Mouse (Mus musculus): ENCODE measurements at regions not wholly inside any gene's neighbourhood (a gene's known extent, or its start where the extent isn't known, plus 50 kb on each side); places are given as distances from the start of the nearest gene placed in this dataset.
"Not testable (repeated sequence)": the region's sequence is repeated elsewhere in the genome, so short reads cannot be mapped to it uniquely, and the experiment has no call there.

- no peak overlapping the region for H3K4me2 ChIP-seq
- no peak overlapping the region for H3K9ac ChIP-seq
- no peaks in the 10 kb centered on the region for H3K9me3 ChIP-seq (replicated peaks)
- no peak for ATAC-seq
- H3K4me1 ChIP-seq: no peaks in the 10 kb centered on the region
- H3K4me3 ChIP-seq: no peak overlapping the region
- no peaks in the 10 kb centered on the region for H3K27me3 ChIP-seq
- 77% methylated on average over 1 of the region's 2 CpGs for WGBS
- H3K27ac ChIP-seq: no peak overlapping the region
- no peaks in the 10 kb centered on the region for H3K36me3 ChIP-seq (ENCODE audit: poor library complexity, severe bottlenecking)
These were observed 600.4 kb downstream of the Crisp4 start for GRCm38 (mm10) chr1:17545311-17545710.

GRCm38 (mm10) chr1:17538160-17538559 is 607.5 kb downstream of the Crisp4 start:
- H3K36me3 ChIP-seq (ENCODE audit: poor library complexity, severe bottlenecking): no peaks in the 10 kb centered on the region
- H3K4me1 ChIP-seq: no peaks in the 10 kb centered on the region
- ATAC-seq: no peak
- H3K27me3 ChIP-seq: no peaks in the 10 kb centered on the region
- H3K4me3 ChIP-seq: no peak overlapping the region
- H3K9ac ChIP-seq: no peak overlapping the region
- H3K9me3 ChIP-seq (replicated peaks): no peaks in the 10 kb centered on the region
- no peak overlapping the region for H3K27ac ChIP-seq
- no peak overlapping the region for H3K4me2 ChIP-seq

GRCm38 (mm10) chr1:17531291-17531690 is 614.4 kb downstream of the Crisp4 start:
- not testable (repeated sequence) for H3K27me3 ChIP-seq; H3K27ac ChIP-seq; H3K9me3 ChIP-seq (replicated peaks); H3K4me3 ChIP-seq; ATAC-seq; H3K9ac ChIP-seq; H3K4me1 ChIP-seq; H3K36me3 ChIP-seq (ENCODE audit: poor library complexity, severe bottlenecking); H3K4me2 ChIP-seq

- Histone ChIP-seq H3K9me3 (replicated peaks) (no peaks in the 10 kb centered on the region), H3K27me3 (no peaks in the 10 kb centered on the region)
- 85% methylated on average over 2 of the region's 2 CpGs for WGBS
These were observed 625.6 kb downstream of the Crisp4 start for GRCm38 (mm10) chr1:17520118-17520517.

GRCm38 (mm10) chr1:17506125-17507112 is 639.3 kb downstream of the Crisp4 start:
- no peak for ATAC-seq
- WGBS: 89% methylated on average over 6 of the region's 6 CpGs

More at GRCm38 (mm10) chr1:17520118-17520517, 625.6 kb downstream of the Crisp4 start:
- H3K4me1 ChIP-seq: no peaks in the 10 kb centered on the region
- no peak for ATAC-seq
- no peak overlapping the region for H3K4me2 ChIP-seq
- H3K9ac ChIP-seq: no peak overlapping the region
- H3K27ac ChIP-seq: no peak overlapping the region
- H3K4me3 ChIP-seq: no peak overlapping the region
- no peaks in the 10 kb centered on the region for H3K36me3 ChIP-seq (ENCODE audit: poor library complexity, severe bottlenecking)

GRCm38 (mm10) chr1:17493596-17493995 is 652.1 kb downstream of the Crisp4 start:
- Histone ChIP-seq H3K9ac (no peak overlapping the region), H3K27ac (no peak overlapping the region), H3K4me3 (no peak overlapping the region), H3K4me1 (no peaks in the 10 kb centered on the region), H3K27me3 (no peaks in the 10 kb centered on the region), H3K36me3 (ENCODE audit: poor library complexity, severe bottlenecking) (no peaks in the 10 kb centered on the region), H3K9me3 (replicated peaks) (no peaks in the 10 kb centered on the region), H3K4me2 (no peak overlapping the region)
- WGBS: 88% methylated on average over 3 of the region's 3 CpGs
- ATAC-seq: no peak

More at GRCm38 (mm10) chr1:17506125-17507112, 639.3 kb downstream of the Crisp4 start:
- Histone ChIP-seq H3K4me2 (no peak overlapping the region), H3K27ac (no peak overlapping the region), H3K27me3 (no peaks in the 10 kb centered on the region), H3K9ac (no peak overlapping the region), H3K9me3 (replicated peaks) (no peaks in the 10 kb centered on the region), H3K4me3 (no peak overlapping the region), H3K36me3 (ENCODE audit: poor library complexity, severe bottlenecking) (no peaks in the 10 kb centered on the region), H3K4me1 (no peaks in the 10 kb centered on the region)

- not testable (repeated sequence) for H3K9me3 ChIP-seq (replicated peaks); H3K9ac ChIP-seq; H3K4me2 ChIP-seq; H3K4me1 ChIP-seq; H3K36me3 ChIP-seq (ENCODE audit: poor library complexity, severe bottlenecking); H3K27ac ChIP-seq; H3K4me3 ChIP-seq; ATAC-seq; H3K27me3 ChIP-seq
These were observed 655.9 kb downstream of the Crisp4 start for GRCm38 (mm10) chr1:17489854-17490202.

GRCm38 (mm10) chr1:17489192-17489853 is 656.4 kb downstream of the Crisp4 start:
- H3K27ac ChIP-seq; H3K27me3 ChIP-seq; H3K4me3 ChIP-seq; H3K4me2 ChIP-seq; ATAC-seq; H3K36me3 ChIP-seq (ENCODE audit: poor library complexity, severe bottlenecking); H3K9ac ChIP-seq; H3K9me3 ChIP-seq (replicated peaks); H3K4me1 ChIP-seq: not testable (repeated sequence)
- WGBS: 61% methylated on average over 6 of the region's 6 CpGs

- H3K36me3 ChIP-seq (ENCODE audit: poor library complexity, severe bottlenecking): no peaks in the 10 kb centered on the region
- H3K27ac ChIP-seq: no peak overlapping the region
- H3K4me2 ChIP-seq: no peak overlapping the region
- no peak overlapping the region for H3K4me3 ChIP-seq
- H3K27me3 ChIP-seq: no peaks in the 10 kb centered on the region
- 77% methylated on average over 2 of the region's 2 CpGs for WGBS
- no peaks in the 10 kb centered on the region for H3K4me1 ChIP-seq
- no peak for ATAC-seq
- H3K9ac ChIP-seq: no peak overlapping the region
- no peaks in the 10 kb centered on the region for H3K9me3 ChIP-seq (replicated peaks)
These were observed 694.4 kb downstream of the Crisp4 start for GRCm38 (mm10) chr1:17451204-17451866.

- Histone ChIP-seq H3K9ac (no peak overlapping the region), H3K27ac (no peak overlapping the region), H3K36me3 (ENCODE audit: poor library complexity, severe bottlenecking) (no peaks in the 10 kb centered on the region), H3K4me1 (no peaks in the 10 kb centered on the region), H3K27me3 (no peaks in the 10 kb centered on the region), H3K4me3 (no peak overlapping the region), H3K4me2 (no peak overlapping the region), H3K9me3 (replicated peaks) (no peaks in the 10 kb centered on the region)
- WGBS: 73% methylated on average over 1 of the region's 1 CpGs
- no peak for ATAC-seq
These were observed 695.0 kb downstream of the Crisp4 start for GRCm38 (mm10) chr1:17450715-17451114.

- no peak for ATAC-seq
- no peaks in the 10 kb centered on the region for H3K36me3 ChIP-seq (ENCODE audit: poor library complexity, severe bottlenecking)
- H3K9me3 ChIP-seq (replicated peaks): no peaks in the 10 kb centered on the region
- no peak overlapping the region for H3K4me3 ChIP-seq
- no peaks in the 10 kb centered on the region for H3K27me3 ChIP-seq
- no peak overlapping the region for H3K9ac ChIP-seq
- no peak overlapping the region for H3K4me2 ChIP-seq
- H3K4me1 ChIP-seq: no peaks in the 10 kb centered on the region
- no peak overlapping the region for H3K27ac ChIP-seq
These were observed 695.4 kb downstream of the Crisp4 start for GRCm38 (mm10) chr1:17450295-17450694.

- Histone ChIP-seq H3K9me3 (replicated peaks) (no peaks in the 10 kb centered on the region), H3K36me3 (ENCODE audit: poor library complexity, severe bottlenecking) (no peaks in the 10 kb centered on the region), H3K9ac (no peak overlapping the region), H3K4me2 (no peak overlapping the region), H3K27ac (no peak overlapping the region), H3K4me1 (no peaks in the 10 kb centered on the region), H3K27me3 (no peaks in the 10 kb centered on the region), H3K4me3 (no peak overlapping the region)
- no peak for ATAC-seq
- WGBS: 87% methylated on average over 1 of the region's 1 CpGs
These were observed 696.4 kb downstream of the Crisp4 start for GRCm38 (mm10) chr1:17449291-17449690.
